Mouse (Mus musculus): ENCODE results near the gene Prc1. TPM values are rescaled to one million over a fixed set of nuclear protein-coding genes. Genes with fewer than 3 reads are reported as not detected.

The Prc1 gene
- total RNA-seq, 1 experiment, result 91.0 TPM

DNA sequence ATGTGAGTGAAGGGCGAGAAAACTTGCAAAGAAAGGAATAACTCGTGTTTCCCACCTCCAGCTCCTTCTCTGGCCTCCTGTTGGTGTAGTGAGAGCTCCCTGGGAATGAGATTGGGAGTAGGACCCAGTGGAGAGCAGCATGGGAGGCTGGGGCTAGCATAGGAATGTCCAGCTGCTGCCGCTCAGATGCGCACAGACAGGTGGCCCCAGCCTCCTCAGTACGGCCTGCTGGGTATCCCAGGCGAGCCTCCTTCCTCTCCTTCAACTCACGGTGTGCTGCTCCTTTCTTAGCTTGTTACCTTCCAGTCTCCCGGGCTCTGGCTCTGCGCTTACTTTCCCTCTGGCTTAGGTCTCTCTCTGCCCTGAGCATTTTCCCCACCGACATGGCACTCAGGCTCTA lies 14.2 kb upstream of the Prc1 start:
- in situ Hi-C loops (cut with MboI; ENCODE audit: low sequenced_read_pairs in 2 of 2, unreplicated experiment in 2 of 2), result no loop called here
- TF ChIP-seq ZC3H11A (IDR thresholded peaks at IDR 0.05; ENCODE audit: borderline replicate concordance, low read depth, low read length), result no peak
- TF ChIP-seq CHD2 (IDR thresholded peaks at IDR 0.05; ENCODE audit: low read depth, low read length), result no peak
- TF ChIP-seq HCFC1 (IDR thresholded peaks at IDR 0.05; ENCODE audit: borderline replicate concordance, insufficient read depth, low read length), result no peak
- no peak for TF ChIP-seq ZNF384 (IDR thresholded peaks at IDR 0.05; ENCODE audit: low read depth, low read length)

DNA sequence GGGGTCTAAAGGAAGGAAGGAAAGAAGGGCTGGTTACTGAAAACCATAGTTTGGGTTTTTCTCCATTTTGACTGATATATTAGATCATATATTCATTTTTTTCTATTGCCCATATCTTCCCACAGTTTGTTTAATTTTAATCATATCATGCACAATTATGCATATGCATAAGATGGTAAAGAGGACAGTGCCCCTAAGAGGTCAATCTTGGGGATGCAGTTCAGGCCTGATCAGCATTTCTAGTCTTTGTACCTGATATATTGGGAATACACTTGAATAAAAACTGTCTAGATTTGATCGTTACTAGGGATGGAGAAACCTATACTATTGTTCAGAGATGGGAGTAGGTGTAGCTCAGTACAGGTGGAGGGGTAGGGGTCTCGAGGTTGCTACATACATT lies 13.3 kb upstream of the Prc1 start:
- no peak for DNase-seq (ENCODE audit: low read depth, low spot score)
- Histone ChIP-seq H3K36me3 (ENCODE audit: control insufficient read depth, insufficient read depth, low read length, poor library complexity, severe bottlenecking) (peaks cover 25% of the 10 kb centered on the region), H3K9me3 (ENCODE audit: control insufficient read depth, insufficient read depth, low read depth, low read length) (no peaks in the 10 kb centered on the region), H3K9ac (ENCODE audit: insufficient read depth, low read depth, low read length, poor library complexity, severe bottlenecking) (no peak overlapping the region), H3K4me3 (ENCODE audit: insufficient read depth in 1 of 2, low read depth in 1 of 2, low read length in 2 of 2, poor library complexity in 1 of 2, severe bottlenecking in 1 of 2) (no peak overlapping the region), H3K27ac (ENCODE audit: insufficient read depth, low read depth, low read length, poor library complexity, severe bottlenecking) (no peak overlapping the region), H3K4me1 (ENCODE audit: control insufficient read depth in 2 of 2, insufficient read depth in 2 of 2, low read length in 2 of 2, poor library complexity in 1 of 2) (no peaks in the 10 kb centered on the region)
- in situ Hi-C loops (cut with MboI; ENCODE audit: low sequenced_read_pairs in 2 of 2, unreplicated experiment in 2 of 2), result no loop called here
- no peak for TF ChIP-seq HCFC1 (IDR thresholded peaks at IDR 0.05; ENCODE audit: borderline replicate concordance, insufficient read depth, low read length)
- TF ChIP-seq CHD2 (IDR thresholded peaks at IDR 0.05; ENCODE audit: low read depth, low read length), result no peak
- TF ChIP-seq MAFK (IDR thresholded peaks at IDR 0.05; ENCODE audit: insufficient read depth, low read depth, low read length), result no peak
- TF ChIP-seq ZNF384 (IDR thresholded peaks at IDR 0.05; ENCODE audit: low read depth, low read length), result no peak
- TF ChIP-seq ZC3H11A (IDR thresholded peaks at IDR 0.05; ENCODE audit: borderline replicate concordance, low read depth, low read length), result no peak

More for the DNA sequence above, 14.2 kb upstream of the Prc1 start:
- Histone ChIP-seq H3K9me3 (ENCODE audit: control insufficient read depth, insufficient read depth, low read depth, low read length) (no peaks in the 10 kb centered on the region), H3K4me3 (ENCODE audit: insufficient read depth in 1 of 2, low read depth in 1 of 2, low read length in 2 of 2, poor library complexity in 1 of 2, severe bottlenecking in 1 of 2) (no peak overlapping the region), H3K27ac (ENCODE audit: insufficient read depth, low read depth, low read length, poor library complexity, severe bottlenecking) (no peak overlapping the region), H3K4me1 (ENCODE audit: control insufficient read depth in 2 of 2, insufficient read depth in 2 of 2, low read length in 2 of 2, poor library complexity in 1 of 2) (no peaks in the 10 kb centered on the region), H3K36me3 (ENCODE audit: control insufficient read depth, insufficient read depth, low read length, poor library complexity, severe bottlenecking) (peaks cover 20% of the 10 kb centered on the region), H3K9ac (ENCODE audit: insufficient read depth, low read depth, low read length, poor library complexity, severe bottlenecking) (no peak overlapping the region)
- DNase-seq (ENCODE audit: low read depth, low spot score), result no peak

- in situ Hi-C loops (cut with MboI; ENCODE audit: low sequenced_read_pairs in 2 of 2, unreplicated experiment in 2 of 2), result no loop called here
- Histone ChIP-seq H3K9me3 (ENCODE audit: control insufficient read depth, insufficient read depth, low read depth, low read length) (no peaks in the 10 kb centered on the region), H3K36me3 (ENCODE audit: control insufficient read depth, insufficient read depth, low read length, poor library complexity, severe bottlenecking) (peaks cover 26% of the 10 kb centered on the region), H3K9ac (ENCODE audit: insufficient read depth, low read depth, low read length, poor library complexity, severe bottlenecking) (no peak overlapping the region), H3K4me3 (ENCODE audit: insufficient read depth in 1 of 2, low read depth in 1 of 2, low read length in 2 of 2, poor library complexity in 1 of 2, severe bottlenecking in 1 of 2) (no peak overlapping the region), H3K27ac (ENCODE audit: insufficient read depth, low read depth, low read length, poor library complexity, severe bottlenecking) (no peak overlapping the region), H3K4me1 (ENCODE audit: control insufficient read depth in 2 of 2, insufficient read depth in 2 of 2, low read length in 2 of 2, poor library complexity in 1 of 2) (no peaks in the 10 kb centered on the region)
- DNase-seq (ENCODE audit: low read depth, low spot score), result no peak
- TF ChIP-seq ZNF384 (IDR thresholded peaks at IDR 0.05; ENCODE audit: low read depth, low read length) (no peak), HCFC1 (IDR thresholded peaks at IDR 0.05; ENCODE audit: borderline replicate concordance, insufficient read depth, low read length) (no peak), CHD2 (IDR thresholded peaks at IDR 0.05; ENCODE audit: low read depth, low read length) (no peak), MAFK (IDR thresholded peaks at IDR 0.05; ENCODE audit: insufficient read depth, low read depth, low read length) (no peak), ZC3H11A (IDR thresholded peaks at IDR 0.05; ENCODE audit: borderline replicate concordance, low read depth, low read length) (no peak)
Measured at GRCm38 (mm10) chr7:80281646-80282045, 12.6 kb upstream of the Prc1 start.

DNA sequence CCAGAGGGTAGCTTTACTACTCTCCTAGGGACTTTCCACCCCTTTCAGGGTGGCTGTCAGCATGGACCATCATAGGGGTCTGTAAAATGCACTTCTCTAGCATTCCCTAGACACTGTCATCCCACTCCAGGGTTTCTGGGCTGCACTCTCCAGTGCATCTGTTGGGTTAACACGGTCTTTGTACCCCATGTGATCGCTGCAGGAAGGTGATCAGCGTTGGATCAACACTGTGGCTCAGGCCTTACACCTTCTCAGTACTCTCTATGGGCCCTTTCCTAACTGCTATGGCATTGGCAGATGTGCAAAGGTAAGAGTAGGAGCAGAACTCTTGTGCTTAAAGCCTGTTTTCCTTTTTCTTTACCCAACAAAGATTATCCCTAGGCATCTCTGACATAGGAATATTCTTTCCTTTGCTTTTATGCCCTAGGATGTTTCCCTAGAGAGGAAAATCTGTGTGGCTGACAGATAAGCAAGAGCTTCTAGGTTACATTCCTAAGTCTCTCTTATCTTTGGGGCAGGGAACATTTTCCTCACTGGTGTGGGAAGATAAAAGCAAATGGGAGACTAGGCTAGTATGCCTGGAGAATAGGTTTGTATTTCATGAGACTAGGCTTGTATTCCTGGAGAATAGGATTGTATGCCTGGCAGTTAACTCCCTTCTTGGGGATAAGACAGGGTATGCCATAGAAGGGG lies 10.9 kb upstream of the Prc1 start:
- no peak overlapping the region for H3K27ac ChIP-seq (ENCODE audit: insufficient read depth, low read depth, low read length, poor library complexity, severe bottlenecking)
- in situ Hi-C loops (cut with MboI; ENCODE audit: low sequenced_read_pairs in 2 of 2, unreplicated experiment in 2 of 2), result no loop called here
- peaks cover 34% of the 10 kb centered on the region for H3K36me3 ChIP-seq (ENCODE audit: control insufficient read depth, insufficient read depth, low read length, poor library complexity, severe bottlenecking)
- H3K9ac ChIP-seq (ENCODE audit: insufficient read depth, low read depth, low read length, poor library complexity, severe bottlenecking), result no peak overlapping the region
- H3K4me1 ChIP-seq (ENCODE audit: control insufficient read depth in 2 of 2, insufficient read depth in 2 of 2, low read length in 2 of 2, poor library complexity in 1 of 2), result no peaks in the 10 kb centered on the region
- H3K9me3 ChIP-seq (ENCODE audit: control insufficient read depth, insufficient read depth, low read depth, low read length), result no peaks in the 10 kb centered on the region
- no peak overlapping the region for H3K4me3 ChIP-seq (ENCODE audit: insufficient read depth in 1 of 2, low read depth in 1 of 2, low read length in 2 of 2, poor library complexity in 1 of 2, severe bottlenecking in 1 of 2)
- DNase-seq (ENCODE audit: low read depth, low spot score), result no peak
- TF ChIP-seq ZC3H11A (IDR thresholded peaks at IDR 0.05; ENCODE audit: borderline replicate concordance, low read depth, low read length), result no peak
- TF ChIP-seq MAFK (IDR thresholded peaks at IDR 0.05; ENCODE audit: insufficient read depth, low read depth, low read length), result no peak
- no peak for TF ChIP-seq HCFC1 (IDR thresholded peaks at IDR 0.05; ENCODE audit: borderline replicate concordance, insufficient read depth, low read length)
- no peak for TF ChIP-seq CHD2 (IDR thresholded peaks at IDR 0.05; ENCODE audit: low read depth, low read length)
- TF ChIP-seq ZNF384 (IDR thresholded peaks at IDR 0.05; ENCODE audit: low read depth, low read length), result no peak
